Mouse (Mus musculus): ENCODE data around the gene Srsf4. TPM values are rescaled to one million over a fixed set of nuclear protein-coding genes. Genes with fewer than 3 reads are reported as not detected.

The Srsf4 gene
- total and polyA plus RNA-seq, 3 experiments, result 20.4 to 34.9 (median 31.9) TPM

DNA sequence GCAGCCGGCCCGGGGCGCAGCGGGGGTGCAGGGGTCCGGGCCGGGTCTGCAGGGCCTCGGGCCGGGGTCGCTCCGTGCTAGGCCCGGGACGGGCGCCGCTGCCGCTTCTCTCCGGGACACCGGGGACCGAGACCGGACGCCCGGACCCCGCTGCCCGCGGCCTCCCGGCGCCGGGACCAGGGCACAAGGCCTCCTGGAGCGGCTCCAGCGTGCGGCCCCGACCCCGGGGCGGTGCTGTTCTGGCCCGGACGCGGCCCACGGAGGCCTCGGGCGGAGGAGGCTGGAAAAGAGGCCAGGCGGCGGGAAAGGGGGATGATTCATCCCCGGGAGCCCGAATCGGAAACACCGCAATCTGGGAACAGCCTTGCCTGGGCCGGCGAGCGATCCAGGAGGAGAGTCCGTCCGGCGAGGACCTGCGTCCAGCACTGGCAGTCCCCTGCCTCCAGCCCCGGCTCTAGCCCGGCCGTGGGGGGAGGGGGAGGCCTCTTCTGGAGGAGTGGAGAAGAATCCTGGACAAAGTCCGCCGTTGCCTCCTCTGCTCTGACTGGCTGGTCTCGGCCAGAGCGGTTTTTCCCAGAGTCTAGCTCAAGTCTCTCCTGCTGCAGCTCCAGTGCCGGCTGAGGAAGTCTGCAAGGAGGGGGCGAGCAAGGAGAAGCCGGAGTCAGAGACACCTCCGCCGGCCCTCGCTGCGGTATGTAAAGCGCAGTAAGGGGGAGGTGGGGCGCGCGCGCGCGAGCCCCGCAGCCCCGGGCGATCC, 47.4 kb downstream of the Srsf4 start:
- Histone ChIP-seq H3K27me3 (ENCODE audit: control insufficient read depth, insufficient read depth, low read length) (no peaks in the 10 kb centered on the region), H3K9ac (ENCODE audit: low read depth, low read length) (peak overlapping the region; percentile 78), H3K4me3 (peak overlapping the region; percentile 75), H3K36me3 (ENCODE audit: control insufficient read depth, insufficient read depth, low read length) (no peaks in the 10 kb centered on the region), H3K79me2 (replicated peaks; ENCODE audit: control insufficient read depth, insufficient read depth, low read length) (no peaks in the 10 kb centered on the region), H3K27ac (peak overlapping the region; percentile 79), H3K4me1 (ENCODE audit: control insufficient read depth, insufficient read depth, low read length) (peaks cover 12% of the 10 kb centered on the region)
- intact Hi-C loops (cut with DNase I), result no loop called here
- TF ChIP-seq CTCF (IDR thresholded peaks at IDR 0.05) (no peak), POLR2A (IDR thresholded peaks at IDR 0.05; ENCODE audit: insufficient read depth, low read depth, low read length) (no peak), EP300 (IDR thresholded peaks at IDR 0.05; ENCODE audit: insufficient read depth, low read depth, low read length) (no peak)
- WGBS, result 2% methylated on average over 67 of the region's 76 CpGs
- peak; percentile 76 to 86 for DNase-seq

DNA sequence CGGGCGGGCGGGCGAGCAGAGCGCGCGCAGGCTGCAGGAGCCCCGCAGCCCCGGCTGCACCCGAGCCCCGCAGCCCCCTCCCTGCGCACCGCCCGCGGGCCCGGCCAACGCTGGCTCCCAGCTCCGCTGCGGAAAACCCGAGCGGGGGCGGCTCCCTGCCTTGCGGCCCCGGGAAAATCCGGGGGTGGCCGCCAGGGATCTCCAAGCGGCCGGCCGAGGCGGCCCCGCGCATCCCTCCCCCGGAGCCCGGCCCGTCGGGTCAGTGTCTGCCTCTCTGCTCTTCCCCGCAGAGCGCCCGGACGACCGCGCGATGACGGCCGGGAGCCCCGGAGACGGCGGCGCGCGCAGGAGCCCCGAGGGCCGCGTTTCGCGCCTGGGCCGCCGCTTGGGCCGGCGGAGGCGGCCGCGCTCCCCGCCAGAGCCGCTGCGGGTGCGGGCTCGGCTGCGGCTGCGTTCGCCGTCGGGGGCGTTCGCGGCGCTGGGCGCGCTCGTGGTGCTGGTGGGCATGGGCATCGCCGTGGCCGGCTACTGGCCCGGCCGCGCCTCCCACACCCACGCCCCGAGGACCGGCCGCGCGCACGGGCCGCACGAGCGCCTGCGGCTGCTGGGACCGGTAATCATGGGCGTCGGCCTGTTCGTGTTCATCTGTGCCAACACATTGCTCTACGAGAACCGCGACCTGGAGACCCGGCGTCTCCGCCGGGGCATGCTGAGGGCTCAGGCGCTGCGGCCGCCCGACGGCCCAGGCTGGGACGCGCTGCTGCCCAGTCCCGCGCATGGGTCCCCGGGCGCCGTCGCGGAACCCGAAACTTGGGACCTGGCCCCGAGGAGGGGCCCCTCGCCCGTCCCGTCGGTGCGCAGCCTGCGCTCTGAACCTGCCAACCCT, 48.3 kb downstream of the Srsf4 start, which contains the start of gene Tmem200b:
TSS of gene Tmem200b (plus strand) at position 311 of the 886 bp plus-strand sequence.
- intact Hi-C loops (cut with DNase I), result no loop called here
- Histone ChIP-seq H3K4me1 (ENCODE audit: control insufficient read depth, insufficient read depth, low read length) (peaks cover 10% of the 10 kb centered on the region), H3K79me2 (replicated peaks; ENCODE audit: control insufficient read depth, insufficient read depth, low read length) (no peaks in the 10 kb centered on the region), H3K36me3 (ENCODE audit: control insufficient read depth, insufficient read depth, low read length) (no peaks in the 10 kb centered on the region), H3K4me3 (peak within 1 kb of the TSS; percentile 75), H3K27ac (peak within 1 kb of the TSS; percentile 79), H3K9ac (ENCODE audit: low read depth, low read length) (peak within 1 kb of the TSS; percentile 78), H3K27me3 (ENCODE audit: control insufficient read depth, insufficient read depth, low read length) (no peaks in the 10 kb centered on the region)
- 4% methylated on average over 130 of the region's 130 CpGs for WGBS
- no peak for TF ChIP-seq EP300 (IDR thresholded peaks at IDR 0.05; ENCODE audit: insufficient read depth, low read depth, low read length)
- 0 out of 2 replicates have a peak, but pooled peaks have one; percentile 10 for TF ChIP-seq CTCF (IDR thresholded peaks at IDR 0.05)
- DNase-seq, result peak; percentile 40 to 56

GRCm38 (mm10) chr4:131922404-131922803, 49.0 kb downstream of the Srsf4 start:
- Histone ChIP-seq H3K27ac (no peak overlapping the region; the same call in 1 of the 2 replicates), H3K9ac (ENCODE audit: low read depth, low read length) (peak overlapping the region; percentile 78), H3K4me1 (ENCODE audit: control insufficient read depth, insufficient read depth, low read length) (peaks cover 10% of the 10 kb centered on the region), H3K27me3 (ENCODE audit: control insufficient read depth, insufficient read depth, low read length) (no peaks in the 10 kb centered on the region), H3K36me3 (ENCODE audit: control insufficient read depth, insufficient read depth, low read length) (no peaks in the 10 kb centered on the region), H3K79me2 (replicated peaks; ENCODE audit: control insufficient read depth, insufficient read depth, low read length) (no peaks in the 10 kb centered on the region), H3K4me3 (peak overlapping the region; percentile 75)
- DNase-seq, result no peak
- TF ChIP-seq POLR2A (IDR thresholded peaks at IDR 0.05; ENCODE audit: insufficient read depth, low read depth, low read length), result no peak
- intact Hi-C loops (cut with DNase I), result no loop called here
- 69% methylated on average over 15 of the region's 15 CpGs for WGBS

- no peaks in the 10 kb centered on the region for H3K27me3 ChIP-seq (ENCODE audit: control insufficient read depth, insufficient read depth, low read length)
- H3K79me2 ChIP-seq (replicated peaks; ENCODE audit: control insufficient read depth, insufficient read depth, low read length), result no peaks in the 10 kb centered on the region
- intact Hi-C loops (cut with DNase I), result no loop called here
- no peak overlapping the region for H3K27ac ChIP-seq
- no peak for TF ChIP-seq CTCF (IDR thresholded peaks at IDR 0.05)
- no peak for TF ChIP-seq POLR2A (IDR thresholded peaks at IDR 0.05; ENCODE audit: insufficient read depth, low read depth, low read length)
- TF ChIP-seq EP300 (IDR thresholded peaks at IDR 0.05; ENCODE audit: insufficient read depth, low read depth, low read length), result no peak
- no peak overlapping the region for H3K9ac ChIP-seq (ENCODE audit: low read depth, low read length)
- peaks cover under 1% of the 10 kb centered on the region for H3K36me3 ChIP-seq (ENCODE audit: control insufficient read depth, insufficient read depth, low read length)
- peaks cover 4% of the 10 kb centered on the region for H3K4me1 ChIP-seq (ENCODE audit: control insufficient read depth, insufficient read depth, low read length)
- 73% methylated on average over 6 of the region's 6 CpGs for WGBS
- no peak for DNase-seq
- H3K4me3 ChIP-seq, result no peak overlapping the region
These were observed 50.8 kb downstream of the Srsf4 start for GRCm38 (mm10) chr4:131924096-131924810.

GRCm38 (mm10) chr4:131929146-131929545, 55.7 kb downstream of the Srsf4 start:
- intact Hi-C loops (cut with DNase I), result no loop called here
- DNase-seq, result no peak
- Histone ChIP-seq H3K27ac (no peak overlapping the region), H3K79me2 (replicated peaks; ENCODE audit: control insufficient read depth, insufficient read depth, low read length) (no peaks in the 10 kb centered on the region), H3K4me1 (ENCODE audit: control insufficient read depth, insufficient read depth, low read length) (no peaks in the 10 kb centered on the region; the same call in 1 of the 2 replicates), H3K4me3 (no peak overlapping the region), H3K27me3 (ENCODE audit: control insufficient read depth, insufficient read depth, low read length) (no peaks in the 10 kb centered on the region), H3K36me3 (ENCODE audit: control insufficient read depth, insufficient read depth, low read length) (peaks cover 2% of the 10 kb centered on the region), H3K9ac (ENCODE audit: low read depth, low read length) (no peak overlapping the region)
- no peak for TF ChIP-seq EP300 (IDR thresholded peaks at IDR 0.05; ENCODE audit: insufficient read depth, low read depth, low read length)
- no peak for TF ChIP-seq POLR2A (IDR thresholded peaks at IDR 0.05; ENCODE audit: insufficient read depth, low read depth, low read length)
- TF ChIP-seq CTCF (IDR thresholded peaks at IDR 0.05), result no peak
- WGBS, result 44% methylated on average over 6 of the region's 6 CpGs
